Mouse (Mus musculus): ENCODE measurements around the gene Susd6.

Susd6 gene

GRCm38 (mm10) chr12:80878093-80878430, 87.8 kb downstream of the Susd6 start:
- DNase-seq (ENCODE audit: low spot score), result no peak

DNA sequence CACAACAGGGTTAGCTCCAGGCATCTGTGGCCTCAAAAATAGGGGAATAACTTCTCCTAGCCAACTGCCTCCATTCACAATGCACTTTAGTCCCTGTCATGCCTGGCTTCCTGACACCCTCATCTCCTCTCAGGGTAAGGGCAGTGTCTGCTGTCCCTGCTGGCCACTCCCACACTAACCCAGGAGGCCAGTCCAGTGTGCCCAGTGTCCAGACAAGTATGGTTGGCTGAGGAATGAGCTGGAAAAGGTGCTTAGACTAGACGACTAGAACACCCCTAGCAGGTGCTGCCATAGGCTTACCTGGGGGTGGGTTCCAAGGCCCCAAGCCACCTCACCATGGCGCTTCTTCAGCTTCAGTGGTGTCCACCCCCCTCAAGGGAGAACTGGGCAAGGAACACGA, 88.3 kb downstream of the Susd6 start:
- no peak for DNase-seq (ENCODE audit: low spot score)

- DNase-seq (ENCODE audit: low spot score), result peak; percentile 90
Measured at GRCm38 (mm10) chr12:80879267-80879666, 89.0 kb downstream of the Susd6 start.

DNA sequence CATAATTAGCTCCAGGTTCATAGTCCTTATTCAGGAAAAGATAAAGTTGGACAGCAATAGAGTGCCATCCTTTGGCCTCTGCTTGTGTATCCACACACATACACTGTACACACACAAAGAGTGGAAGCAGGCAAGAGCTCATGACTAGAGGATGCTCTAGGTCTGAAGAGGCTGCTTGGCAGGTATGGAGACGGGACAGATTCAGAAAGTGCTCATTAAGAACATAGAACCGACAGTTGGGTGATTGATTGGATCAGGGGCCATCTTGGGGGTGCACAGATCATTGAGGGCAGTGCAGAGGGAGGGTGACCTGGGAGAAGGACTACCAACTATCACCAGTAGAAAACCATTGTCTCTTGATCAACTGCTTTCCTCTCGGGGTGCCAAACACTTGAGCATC, 90.8 kb downstream of the Susd6 start:
- DNase-seq (ENCODE audit: low spot score), result no peak

DNA sequence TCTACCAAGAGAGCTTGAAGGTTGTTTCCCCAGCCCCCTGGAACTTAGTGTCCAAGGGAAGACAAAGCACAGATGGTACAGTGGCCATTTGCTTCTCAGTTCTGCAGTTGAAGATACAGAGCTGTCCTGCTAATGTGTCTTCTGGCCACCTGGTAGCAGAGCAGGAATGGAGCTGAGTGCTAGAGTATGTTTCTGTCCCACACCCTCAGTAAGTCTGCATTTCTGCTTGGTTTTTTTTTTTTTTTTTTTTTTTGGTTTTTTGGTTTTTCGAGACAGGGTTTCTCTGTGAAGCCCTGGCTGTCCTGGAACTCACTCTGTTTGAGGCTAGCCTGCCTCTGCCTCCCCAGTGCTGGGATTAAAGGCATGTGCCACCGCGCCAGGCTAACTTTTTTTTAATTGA, 93.0 kb downstream of the Susd6 start:
- no peak for DNase-seq (ENCODE audit: low spot score)

DNA sequence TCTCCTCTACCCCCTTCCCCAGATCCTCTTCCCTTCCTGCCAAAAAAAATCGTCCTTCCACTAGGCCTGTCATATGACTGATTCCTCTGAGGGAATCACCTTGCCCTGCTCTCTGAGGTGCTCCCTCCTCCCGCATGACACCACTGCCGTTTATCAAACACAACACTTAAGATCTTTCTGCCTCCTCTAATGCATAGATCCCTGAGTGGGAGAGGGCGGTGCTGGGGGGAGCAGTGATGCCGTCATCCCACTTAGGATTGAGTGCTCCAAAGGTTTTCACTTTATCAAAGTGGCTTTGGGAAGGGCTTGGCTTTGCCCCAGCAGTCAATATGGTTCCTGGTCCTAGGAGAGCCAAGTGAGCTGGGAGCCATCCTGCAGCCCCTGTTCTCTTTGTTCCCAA, 93.6 kb downstream of the Susd6 start:
- DNase-seq (ENCODE audit: low spot score), result no peak

DNA sequence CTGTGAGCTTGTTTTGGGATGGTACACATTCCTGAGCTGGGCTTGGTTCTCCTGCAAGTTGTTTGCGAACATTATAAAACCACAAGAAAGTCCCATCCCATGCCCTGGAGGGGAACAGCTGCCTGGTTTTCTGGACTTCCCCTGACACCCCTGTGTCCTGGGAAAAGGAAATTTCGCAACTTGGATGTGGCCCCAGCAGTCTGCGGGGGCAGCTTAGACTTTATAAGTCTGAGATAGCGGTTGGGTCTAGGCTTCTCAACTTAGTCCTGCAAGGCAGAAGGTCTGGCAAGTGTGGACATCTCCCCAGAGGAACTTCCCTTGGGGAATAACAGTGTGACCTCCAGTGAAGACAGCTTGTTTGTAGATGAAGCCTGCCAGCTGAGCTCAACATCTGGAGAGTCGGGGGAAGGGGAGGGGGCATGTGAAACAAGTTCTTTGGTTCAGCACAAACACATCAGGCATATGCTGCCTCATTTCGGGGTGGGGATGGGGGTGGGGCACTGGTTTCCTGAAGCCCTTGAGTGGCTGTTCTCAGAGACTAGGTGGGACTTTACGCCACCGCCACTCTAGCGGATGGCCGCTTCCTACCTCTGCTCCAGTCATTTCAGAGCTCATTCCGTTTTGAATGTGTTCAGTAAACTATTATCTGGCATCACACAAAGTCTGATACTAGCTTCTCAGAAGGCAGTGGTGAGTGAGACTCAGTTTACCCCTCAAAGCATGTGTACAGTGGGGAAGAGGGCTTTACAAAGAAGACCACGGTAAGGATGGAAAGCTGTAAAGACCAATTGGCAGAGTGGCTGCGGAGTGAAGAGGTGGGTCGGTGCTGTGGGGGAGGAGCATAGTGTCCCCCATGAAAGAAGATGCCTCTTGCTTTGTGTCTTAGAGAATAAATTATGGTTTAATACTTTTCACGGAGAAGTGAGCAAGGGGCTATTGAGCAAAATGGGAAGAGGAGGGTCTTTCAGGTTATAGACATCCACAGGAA, 95.3 kb downstream of the Susd6 start:
- no peak for DNase-seq (ENCODE audit: low spot score)

GRCm38 (mm10) chr12:80887036-80887435, 96.7 kb downstream of the Susd6 start:
- DNase-seq (ENCODE audit: low spot score), result no peak

GRCm38 (mm10) chr12:80889331-80889730, 99.0 kb downstream of the Susd6 start:
- no peak for DNase-seq (ENCODE audit: low spot score)

GRCm38 (mm10) chr12:80891074-80891473, 100.8 kb downstream of the Susd6 start:
- no peak for DNase-seq (ENCODE audit: low spot score)

DNA sequence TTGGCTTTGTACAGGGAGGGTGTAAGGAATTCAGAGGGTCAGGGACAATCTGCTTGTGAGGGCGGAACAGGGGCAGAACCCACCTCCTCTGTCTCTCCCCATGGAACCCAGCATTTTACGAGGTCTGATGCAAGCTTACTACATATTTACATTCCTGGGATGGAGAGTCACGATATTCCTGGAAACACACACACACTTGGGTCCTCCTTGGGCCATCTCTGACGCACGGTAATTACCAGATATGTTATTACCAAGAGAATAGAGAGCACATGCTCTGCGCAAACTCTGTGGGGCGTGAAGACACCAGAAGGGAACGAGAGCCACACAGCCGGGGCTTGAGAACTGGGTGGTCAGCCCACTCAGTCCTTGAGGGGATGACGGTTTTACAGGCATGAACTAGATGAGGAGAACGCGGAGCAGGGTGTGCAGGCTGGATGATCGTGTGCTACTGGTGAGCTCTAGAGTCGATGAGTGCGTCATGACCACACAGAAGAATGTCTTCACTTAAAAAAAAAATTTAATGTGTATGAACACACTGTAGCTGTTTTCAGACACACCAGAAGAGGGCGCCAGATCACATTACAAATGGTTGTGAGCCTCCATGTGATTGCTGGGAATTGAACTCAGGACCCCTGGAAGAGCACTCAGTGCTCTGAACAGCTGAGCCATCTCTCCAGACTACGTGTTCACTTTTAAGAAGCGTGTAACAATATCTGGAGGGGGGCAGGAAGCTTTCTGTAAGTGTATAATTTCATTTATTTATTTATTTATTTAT, 103.6 kb downstream of the Susd6 start:
- no peak for DNase-seq (ENCODE audit: low spot score)

GRCm38 (mm10) chr12:80894973-80895570, 104.8 kb downstream of the Susd6 start:
- DNase-seq (ENCODE audit: low spot score), result peak; percentile 85

- no peak for DNase-seq (ENCODE audit: low spot score)
Measured at GRCm38 (mm10) chr12:80909631-80910030, 119.3 kb downstream of the Susd6 start.

- DNase-seq (ENCODE audit: low spot score), result no peak
Measured at GRCm38 (mm10) chr12:80917764-80918163, 127.5 kb downstream of the Susd6 start.

DNA sequence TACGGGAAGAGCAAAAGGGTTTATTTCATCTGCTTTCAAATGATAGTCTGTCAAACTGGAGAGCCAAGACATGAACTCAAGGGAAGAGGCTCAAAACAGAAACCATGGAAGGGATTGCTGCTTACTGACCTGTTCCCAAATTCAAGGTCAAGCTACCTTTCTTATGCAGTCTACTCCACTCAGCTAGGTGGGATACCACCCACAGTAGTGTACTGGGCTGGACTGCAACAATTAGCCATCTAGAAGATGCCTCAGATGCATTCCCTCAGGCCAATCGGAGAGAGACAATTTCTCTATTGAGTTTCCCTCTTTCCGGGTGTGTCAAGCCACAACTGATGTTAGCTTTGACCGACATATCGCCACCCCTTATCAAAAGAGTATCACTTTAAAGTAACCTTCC, 131.0 kb downstream of the Susd6 start:
- no peak for DNase-seq (ENCODE audit: low spot score)

GRCm38 (mm10) chr12:80922869-80923268, 132.6 kb downstream of the Susd6 start:
- DNase-seq (ENCODE audit: low spot score), result no peak

GRCm38 (mm10) chr12:80923602-80924001, 133.3 kb downstream of the Susd6 start:
- DNase-seq (ENCODE audit: low spot score), result no peak

- DNase-seq (ENCODE audit: low spot score), result no peak
Measured at GRCm38 (mm10) chr12:80924205-80924604, 133.9 kb downstream of the Susd6 start.

DNA sequence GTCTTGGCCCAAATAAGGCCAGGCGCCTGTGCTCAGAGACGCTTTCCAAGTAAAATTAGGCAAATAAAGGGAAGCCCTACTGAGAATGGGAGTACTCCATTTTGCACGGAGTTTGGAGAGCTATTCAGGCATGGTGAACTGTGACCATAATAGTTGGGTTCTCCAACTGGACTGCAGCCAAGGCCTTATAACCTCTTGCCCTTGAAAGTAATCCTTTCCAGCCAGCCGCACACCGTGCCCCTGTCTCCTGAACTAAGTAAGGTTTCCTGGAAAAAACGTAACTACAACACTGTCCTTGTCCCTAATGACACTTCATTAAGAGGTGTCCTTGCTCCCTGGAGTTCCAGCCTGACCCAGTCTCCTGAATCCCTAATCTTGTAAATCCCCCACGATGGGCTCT, 135.6 kb downstream of the Susd6 start:
- DNase-seq (ENCODE audit: low spot score), result no peak

GRCm38 (mm10) chr12:80926550-80926949, 136.2 kb downstream of the Susd6 start:
- no peak for DNase-seq (ENCODE audit: low spot score)

DNA sequence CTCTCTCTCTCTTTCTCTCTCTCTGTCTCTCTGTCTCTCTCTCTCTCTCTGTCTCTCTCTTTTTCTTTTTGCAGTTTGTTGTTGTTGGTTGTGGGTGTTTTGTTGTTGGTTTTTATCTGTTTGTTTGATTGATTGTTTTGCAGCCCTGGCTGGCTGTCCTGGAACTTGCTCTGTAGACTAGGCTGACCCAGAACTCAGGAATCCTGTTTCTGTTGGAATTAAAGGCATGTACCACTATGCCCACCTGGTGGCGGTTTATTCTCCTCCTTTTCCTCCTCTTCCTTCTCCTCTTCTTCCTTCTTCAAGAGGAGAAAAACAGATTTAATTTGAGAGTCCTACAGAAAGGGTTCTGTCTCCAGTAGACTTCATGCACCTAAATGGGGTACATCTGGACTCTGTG, 137.2 kb downstream of the Susd6 start:
- no peak for DNase-seq (ENCODE audit: low spot score)

GRCm38 (mm10) chr12:80928881-80929280, 138.6 kb downstream of the Susd6 start:
- no peak for DNase-seq (ENCODE audit: low spot score)

- no peak for DNase-seq (ENCODE audit: low spot score)
Measured at GRCm38 (mm10) chr12:80930141-80930540, 139.8 kb downstream of the Susd6 start.
